8 mouse cellular contexts compared by ENCODE assay signal in genomic region chr17:62881176-62881790, GRCm38 (mm10). TPM values are rescaled to one million over a fixed set of nuclear protein-coding genes. Genes with fewer than 3 reads are reported as not detected.
DNase-seq lines count a peak whose midpoint lies in the region; ATAC-seq and TF ChIP-seq lines count a peak whose summit lies in the region.

Efna5 (minus strand) TSS chr17:62881317.

- H3K9me3 ChIP-seq in hindbrain, postnatal 0 days (ENCODE audit: low read length), result no peaks in the 10 kb centered on the region
- no peaks in the 10 kb centered on the region for H3K9me3 ChIP-seq in limb, embryonic 12.5 days
- H3K9me3 ChIP-seq in neural tube, embryonic 15.5 days (replicated peaks), result no peaks in the 10 kb centered on the region

- H3K4me1 ChIP-seq in lung, adult 2 months (ENCODE audit: control insufficient read depth, insufficient read depth, low read length), result peaks cover 3% of the 10 kb centered on the region; the same call in 1 of the 2 replicates
- no peaks in the 10 kb centered on the region for H3K4me1 ChIP-seq in hindbrain, postnatal 0 days (ENCODE audit: insufficient read depth, low read length)
- H3K4me1 ChIP-seq in limb, embryonic 12.5 days (replicated peaks), result peaks cover 10% of the 10 kb centered on the region; the same call in 1 of the 2 replicates
- peaks cover 8% of the 10 kb centered on the region; the same call in 1 of the 2 replicates for H3K4me1 ChIP-seq in neural tube, embryonic 15.5 days

- WGBS in lung, adult 2 months, result 2% methylated on average over 59 of the region's 68 CpGs
- WGBS in hindbrain, postnatal 0 days, result under 1% methylated on average over 41 of the region's 68 CpGs
- WGBS in limb, embryonic 12.5 days, result 0% methylated on average over 51 of the region's 68 CpGs
- under 1% methylated on average over 59 of the region's 68 CpGs for WGBS in neural tube, embryonic 15.5 days

- TF ChIP-seq POLR2A in lung, adult 2 months (IDR thresholded peaks at IDR 0.05; ENCODE audit: borderline replicate concordance, extremely low read depth, low read depth, low read length), result no peak

- H3K36me3 ChIP-seq in hindbrain, postnatal 0 days (ENCODE audit: insufficient read depth, low read length), result no peaks in the 10 kb centered on the region
- no peaks in the 10 kb centered on the region for H3K36me3 ChIP-seq in limb, embryonic 12.5 days
- H3K36me3 ChIP-seq in neural tube, embryonic 15.5 days, result no peaks in the 10 kb centered on the region

- no peak for TF ChIP-seq CTCF in lung, adult 2 months (IDR thresholded peaks at IDR 0.05; ENCODE audit: insufficient read depth, low read length)
- no peak for TF ChIP-seq CTCF in hindbrain, postnatal 0 days (IDR thresholded peaks at IDR 0.05; ENCODE audit: low read depth)

- H3K9ac ChIP-seq in hindbrain, postnatal 0 days (replicated peaks; ENCODE audit: low read length), result peak within 1 kb of the TSS; percentile 73
- H3K9ac ChIP-seq in limb, embryonic 12.5 days (replicated peaks), result peak within 1 kb of the TSS; percentile 95
- H3K9ac ChIP-seq in neural tube, embryonic 15.5 days (replicated peaks), result peak within 1 kb of the TSS; percentile 89

- no peaks in the 10 kb centered on the region for H3K27me3 ChIP-seq in hindbrain, postnatal 0 days (ENCODE audit: insufficient read depth, low read length)
- no peaks in the 10 kb centered on the region for H3K27me3 ChIP-seq in limb, embryonic 12.5 days
- H3K27me3 ChIP-seq in neural tube, embryonic 15.5 days (replicated peaks), result no peaks in the 10 kb centered on the region

- peak within 1 kb of the TSS; percentile 99 for H3K4me2 ChIP-seq in hindbrain, postnatal 0 days (ENCODE audit: low read depth, low read length)
- peak within 1 kb of the TSS; percentile 94 for H3K4me2 ChIP-seq in limb, embryonic 12.5 days
- H3K4me2 ChIP-seq in neural tube, embryonic 15.5 days, result peak within 1 kb of the TSS; percentile 99

- H3K27ac ChIP-seq in hindbrain, postnatal 0 days, result peak within 1 kb of the TSS; percentile 80
- peak within 1 kb of the TSS; percentile 95 for H3K27ac ChIP-seq in limb, embryonic 12.5 days
- peak within 1 kb of the TSS; percentile 93 for H3K27ac ChIP-seq in neural tube, embryonic 15.5 days (replicated peaks)

- ATAC-seq in hindbrain, postnatal 0 days, result peak; percentile 16
- 0 out of 2 replicates have a peak, but pooled peaks have one; percentile 3 for ATAC-seq in limb, embryonic 12.5 days (ENCODE audit: insufficient number of reproducible peaks, insufficient read depth, low FRiP score, low TSS enrichment, low read depth)
- peak; percentile 23 for ATAC-seq in neural tube, embryonic 15.5 days (ENCODE audit: low FRiP score)

- peak within 1 kb of the TSS; percentile 75 for H3K4me3 ChIP-seq in lung, adult 2 months (replicated peaks; ENCODE audit: extremely low read depth, low read depth, low read length)
- peak within 1 kb of the TSS; percentile 83 for H3K4me3 ChIP-seq in hindbrain, postnatal 0 days (ENCODE audit: low read length)
- H3K4me3 ChIP-seq in limb, embryonic 12.5 days (replicated peaks), result peak within 1 kb of the TSS; percentile 88
- H3K4me3 ChIP-seq in neural tube, embryonic 15.5 days (replicated peaks), result peak within 1 kb of the TSS; percentile 86

- peak; percentile 24 for DNase-seq in lung, adult 2 months
- DNase-seq in lung, postnatal 36 days, result no peak
- peak; percentile 52 to 61 for DNase-seq in cerebellum, postnatal 25 days
- DNase-seq in gastrocnemius, postnatal 10 days, result peak; percentile 41
- DNase-seq in hindbrain, postnatal 0 days (ENCODE audit: low spot score), result peak; percentile 56
- DNase-seq in urinary bladder, postnatal 14 days (ENCODE audit: low spot score), result peak; percentile 31

RNA-seq across cellular contexts. Expression of gene Efna5, which starts in this region (rescaled TPM):
- 1.5 and 2.3 TPM in 2 replicates for polyA plus RNA-seq in lung, adult 2 months (2012; rRNA removed)
- 1 to 10 TPM; 2.2 to 3.8 TPM for total RNA-seq in gastrocnemius, postnatal 10 days (2021)
- total RNA-seq in hindbrain, postnatal 0 days (2014; rRNA removed), result 5.3 and 5.4 TPM in 2 replicates
- polyA plus RNA-seq in hindbrain, postnatal 0 days (2015; fragmentation: Nextera tagmentation; extraction: Ambion mirVana), result 38.8 and 40.2 TPM in 2 replicates
- polyA plus RNA-seq in limb, embryonic 12.5 days (2016; fragmentation: Nextera tagmentation; extraction: Ambion mirVana), result 38.2 and 42.6 TPM in 2 replicates
- 44.4 and 46.0 TPM in 2 replicates for polyA plus RNA-seq in neural tube, embryonic 15.5 days (2015; fragmentation: Nextera tagmentation; extraction: Ambion mirVana)

Comparison
In these comparisons a context has a peak if more than half of its experiments do, and no peak if none do; other contexts are left out.
1. RNA of gene Efna5 (polyA plus RNA-seq): 44.4 to 46.0 TPM in neural tube, embryonic 15.5 days, 38.8 to 40.2 TPM in hindbrain, postnatal 0 days and 38.2 to 42.6 TPM in limb, embryonic 12.5 days; 1.5 to 2.3 TPM in lung, adult 2 months; every median in the first group is over 10 times any median in the second.
2. Peak in every context shown above with its lines, with median percentiles within 50 percentile points of each other: H3K4me3 ChIP-seq, ATAC-seq, H3K27ac ChIP-seq, H3K4me2 ChIP-seq and H3K9ac ChIP-seq.